Mouse (Mus musculus) midbrain, embryonic 11.5 days (tissue): ENCODE measurements around the gene Gtf3c6. TPM values are rescaled to one million over a fixed set of nuclear protein-coding genes. Genes with fewer than 3 reads are reported as not detected.

Experiments used
- ATAC-seq: fragments of 200-750 bp; cut with Nextera tagmentation; 2 replicates; pipeline ENCODE4 v1.8.0; 2017; ENCODE audit warnings: moderate TSS enrichment, moderate library complexity; ENCODE audit not compliant: low FRiP score
- DNase-seq: peaks from one replicate; pipeline ENCODE4 v3.0.0; 2015; ENCODE audit warnings: low spot score; ENCODE audit errors: missing footprints
- H3K27ac ChIP-seq: fragments of 300-500 bp; sonication (generic); 2 replicates; pipeline ENCODE4 v1.5.1; 2014; ENCODE audit warnings: low read depth, low read length
- H3K27me3 ChIP-seq: fragments of 300-500 bp; sonication (generic); 2 replicates; pipeline ENCODE4 v1.6.1; 2014; ENCODE audit warnings: mild to moderate bottlenecking, low read length, moderate library complexity, mixed read lengths; ENCODE audit not compliant: control insufficient read depth, insufficient read depth
- H3K36me3 ChIP-seq: fragments of 300-500 bp; sonication (generic); 2 replicates; pipeline ENCODE4 v1.6.1; 2014; ENCODE audit warnings: mild to moderate bottlenecking, low read length, moderate library complexity, mixed read lengths; ENCODE audit not compliant: control insufficient read depth, insufficient read depth
- H3K4me1 ChIP-seq: fragments of 300-500 bp; sonication (generic); 2 replicates; pipeline ENCODE4 v1.6.1; 2014; ENCODE audit warnings: low read length; ENCODE audit not compliant: control insufficient read depth, insufficient read depth
- H3K4me2 ChIP-seq: fragments of 300-500 bp; sonication (generic); 2 replicates; pipeline ENCODE4 v1.6.1; 2014; ENCODE audit warnings: mild to moderate bottlenecking, moderate library complexity
- H3K4me3 ChIP-seq: fragments of 300-500 bp; sonication (generic); 2 replicates; pipeline ENCODE4 v1.5.1; 2014; ENCODE audit warnings: low read depth, low read length
- H3K9ac ChIP-seq: fragments of 300-500 bp; sonication (generic); 2 replicates; pipeline ENCODE4 v1.6.1; 2014; ENCODE audit warnings: low read length
- H3K9me3 ChIP-seq: fragments of 300-500 bp; sonication (generic); 2 replicates; pipeline ENCODE4 v1.6.1; 2016; ENCODE audit warnings: low read length; ENCODE audit not compliant: control insufficient read depth
- WGBS: fragments of 180-500 bp; shearing (Covaris S2); extraction: QIAGEN DNeasy Blood & Tissue Kit; methylation state at CpG from one replicate; pipeline ENCODE4 v1.1.7; 2014; 5-methylcytosine and 5-hydroxymethylcytosine counted together
- polyA plus RNA-seq: library from polyadenylated mRNA; unstranded; fragments of >200 nt; fragmentation: Nextera tagmentation; extraction: Ambion mirVana; gene quantifications from 2 replicates; pipeline ENCODE4 v1.2.1, GENCODE M21; 2014

Gene Gtf3c6
- polyA plus RNA-seq, 1 experiment from 2014 or later = 133 TPM

DNA sequence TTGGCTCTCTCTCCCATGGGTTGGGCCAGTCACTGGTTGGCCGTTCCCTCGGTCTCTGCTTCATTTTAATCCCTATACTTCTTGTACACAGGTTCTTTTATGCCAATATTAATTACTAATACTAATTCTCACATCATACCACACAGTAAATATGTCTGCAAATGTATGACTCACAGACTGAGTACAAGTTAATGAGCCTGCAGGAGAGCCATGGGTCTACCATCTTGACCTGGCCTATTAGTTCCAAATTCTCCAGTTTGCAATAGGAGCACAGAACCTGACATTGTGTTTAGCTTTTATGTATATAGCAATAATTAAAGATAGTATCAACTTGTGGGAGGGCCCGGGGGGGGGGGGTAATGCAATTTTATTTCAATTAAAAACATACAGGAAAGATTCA lies 27.1 kb upstream of the Gtf3c6 start:
- no peaks in the 10 kb centered on the region for H3K4me1 ChIP-seq
- DNase-seq (no peak), ATAC-seq (no peak)
- H3K9ac ChIP-seq = no peak overlapping the region
- H3K27ac ChIP-seq = no peak overlapping the region
- no peak overlapping the region for H3K4me3 ChIP-seq
- peaks cover 3% of the 10 kb centered on the region; the same call in 1 of the 2 replicates for H3K36me3 ChIP-seq
- 90% methylated on average over 3 of the region's 3 CpGs for WGBS
- H3K27me3 ChIP-seq = no peaks in the 10 kb centered on the region
- no peaks in the 10 kb centered on the region for H3K9me3 ChIP-seq
- no peak overlapping the region for H3K4me2 ChIP-seq

DNA sequence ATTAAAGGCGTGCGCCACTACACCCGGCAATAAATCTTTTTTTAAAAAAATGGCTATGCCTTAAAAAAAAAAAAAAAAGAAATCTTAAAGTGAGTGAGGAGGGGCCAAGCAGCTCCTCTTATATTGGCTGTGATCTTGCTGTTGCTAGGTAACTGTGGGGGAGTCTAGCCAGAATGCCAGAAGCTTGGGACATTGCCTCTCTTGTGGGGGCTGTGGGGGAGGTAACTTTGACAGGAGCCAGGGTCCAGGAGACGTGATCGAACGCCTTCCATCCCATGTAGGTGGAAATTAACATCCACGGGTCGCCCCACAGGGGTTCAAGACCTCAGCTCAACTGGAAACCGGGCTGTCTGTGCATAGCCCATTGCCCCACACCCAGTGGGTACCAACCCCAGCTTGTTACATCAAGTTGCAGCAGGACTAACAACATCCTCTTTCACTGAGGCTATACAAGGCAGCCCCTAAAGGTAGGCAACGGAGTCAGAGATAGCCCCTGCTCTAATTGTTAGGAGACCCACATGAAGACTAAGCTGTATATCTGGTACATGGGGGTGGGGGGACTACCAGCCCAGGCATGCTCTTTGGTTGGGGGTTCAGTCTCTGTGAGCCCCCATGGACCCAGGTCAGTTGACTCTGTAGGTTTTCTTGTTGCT lies 26.4 kb upstream of the Gtf3c6 start:
- H3K27me3 ChIP-seq = no peaks in the 10 kb centered on the region
- H3K27ac ChIP-seq = no peak overlapping the region
- no peak overlapping the region for H3K9ac ChIP-seq
- no peaks in the 10 kb centered on the region; the same call in 1 of the 2 replicates for H3K36me3 ChIP-seq
- no peak overlapping the region for H3K4me2 ChIP-seq
- 78% methylated on average over 10 of the region's 10 CpGs for WGBS
- DNase-seq = no peak
- no peaks in the 10 kb centered on the region for H3K4me1 ChIP-seq
- H3K4me3 ChIP-seq = no peak overlapping the region
- ATAC-seq = 0 out of 2 replicates have a peak, but pooled peaks have one; percentile 35
- H3K9me3 ChIP-seq = no peaks in the 10 kb centered on the region

DNA sequence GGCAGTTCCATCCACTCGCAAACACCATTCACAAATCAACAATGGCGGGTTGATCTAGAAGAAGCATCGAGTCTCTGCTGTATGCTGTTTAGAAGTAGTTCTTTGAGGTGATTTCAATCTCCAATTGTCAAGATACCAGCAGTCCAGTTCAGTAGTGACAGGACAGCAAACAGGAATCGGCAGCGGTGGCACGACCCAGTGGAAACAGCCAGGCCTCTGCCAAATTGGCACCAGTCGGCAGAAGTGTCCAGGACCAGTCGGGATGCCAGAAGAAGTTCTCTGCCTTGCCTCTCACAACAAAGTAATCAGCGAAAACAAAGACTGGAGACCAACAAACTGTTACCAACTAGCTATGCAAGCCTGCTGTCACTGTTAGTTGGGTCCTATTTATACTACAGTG lies 25.7 kb upstream of the Gtf3c6 start:
- Histone ChIP-seq H3K36me3 (no peaks in the 10 kb centered on the region), H3K4me3 (no peak overlapping the region), H3K9me3 (no peaks in the 10 kb centered on the region), H3K27ac (no peak overlapping the region), H3K4me2 (no peak overlapping the region), H3K9ac (no peak overlapping the region), H3K27me3 (no peaks in the 10 kb centered on the region), H3K4me1 (no peaks in the 10 kb centered on the region)
- no peak for ATAC-seq
- DNase-seq = no peak
- WGBS = 94% methylated on average over 9 of the region's 9 CpGs

DNA sequence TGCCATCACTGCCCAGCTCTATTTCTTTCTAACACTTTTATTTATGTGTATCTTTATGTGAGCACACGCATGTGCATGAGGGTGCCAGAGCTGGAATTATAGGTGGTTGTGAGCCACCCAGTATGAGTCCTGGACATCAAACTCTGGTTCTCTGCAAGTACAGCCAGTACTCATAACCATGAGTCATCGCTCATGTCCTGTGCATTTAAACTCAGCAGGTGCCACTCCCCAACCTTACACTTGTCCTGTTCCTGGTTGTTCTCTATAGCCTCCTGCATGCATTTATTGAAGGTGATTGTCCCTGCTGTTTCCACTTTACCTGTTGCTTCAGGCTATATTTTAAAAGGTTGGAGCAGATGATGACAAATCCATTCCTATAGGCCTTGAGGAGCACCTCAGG lies 23.7 kb upstream of the Gtf3c6 start:
- no peak overlapping the region for H3K27ac ChIP-seq
- WGBS = 96% methylated on average over 2 of the region's 2 CpGs

DNA sequence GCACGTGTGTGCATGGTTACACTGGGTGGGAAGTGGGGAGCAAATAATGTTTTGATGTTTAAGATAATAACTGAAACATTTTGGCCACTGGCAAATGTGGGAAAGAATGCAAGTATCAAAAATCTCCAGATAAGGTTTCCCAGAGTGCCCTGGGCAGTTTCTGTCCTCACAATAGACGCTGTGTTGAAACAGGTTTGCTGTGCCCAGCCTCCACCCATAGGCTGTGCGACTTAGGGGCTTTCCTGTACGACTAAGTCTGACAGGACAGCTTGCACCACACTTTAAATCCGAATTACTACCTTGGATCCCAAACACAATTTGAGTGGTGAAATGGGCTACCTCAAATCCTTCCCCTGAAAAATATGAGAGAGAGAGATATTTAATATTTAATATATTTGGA lies 20.4 kb upstream of the Gtf3c6 start:
- Histone ChIP-seq H3K9ac (no peak overlapping the region), H3K4me2 (no peak overlapping the region), H3K4me1 (no peaks in the 10 kb centered on the region), H3K9me3 (no peaks in the 10 kb centered on the region), H3K27ac (no peak overlapping the region), H3K4me3 (no peak overlapping the region), H3K36me3 (no peaks in the 10 kb centered on the region), H3K27me3 (no peaks in the 10 kb centered on the region)
- no peak for ATAC-seq
- DNase-seq = no peak
- WGBS = 79% methylated on average over 5 of the region's 5 CpGs

More for the DNA sequence above, 23.7 kb upstream of the Gtf3c6 start:
- Histone ChIP-seq H3K4me2 (no peak overlapping the region), H3K36me3 (no peaks in the 10 kb centered on the region), H3K27me3 (no peaks in the 10 kb centered on the region), H3K9ac (no peak overlapping the region), H3K4me3 (no peak overlapping the region), H3K4me1 (no peaks in the 10 kb centered on the region), H3K9me3 (no peaks in the 10 kb centered on the region)
- DNase-seq (no peak), ATAC-seq (no peak)

DNA sequence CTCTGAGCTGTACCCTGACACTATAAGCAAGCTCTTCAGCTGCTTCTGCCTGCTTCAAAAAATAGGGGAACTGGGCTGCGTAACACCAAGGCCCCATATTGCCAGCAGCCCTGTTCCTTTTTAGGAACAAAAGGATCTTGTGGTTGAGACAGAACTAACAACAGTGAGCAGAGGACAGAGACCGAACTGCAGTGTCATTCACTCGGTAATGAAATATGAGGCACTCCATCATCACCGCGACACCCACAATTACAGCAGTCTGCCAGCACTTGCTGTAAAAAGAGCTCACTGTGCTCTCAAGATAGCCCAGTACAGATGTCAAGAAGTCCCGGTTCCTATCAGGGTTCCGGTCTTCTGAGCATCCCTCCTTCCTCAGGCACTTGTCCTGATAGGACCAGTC lies 18.1 kb upstream of the Gtf3c6 start:
- no peaks in the 10 kb centered on the region for H3K27me3 ChIP-seq
- no peak overlapping the region for H3K9ac ChIP-seq
- 86% methylated on average over 7 of the region's 7 CpGs for whole genome bisulfite sequencing
- no peak overlapping the region for H3K4me3 ChIP-seq
- DNase-seq = no peak
- no peaks in the 10 kb centered on the region for H3K9me3 ChIP-seq
- no peak overlapping the region for H3K4me2 ChIP-seq
- H3K36me3 ChIP-seq = no peaks in the 10 kb centered on the region
- ATAC-seq = no peak
- H3K4me1 ChIP-seq = no peaks in the 10 kb centered on the region
- H3K27ac ChIP-seq = no peak overlapping the region

DNA sequence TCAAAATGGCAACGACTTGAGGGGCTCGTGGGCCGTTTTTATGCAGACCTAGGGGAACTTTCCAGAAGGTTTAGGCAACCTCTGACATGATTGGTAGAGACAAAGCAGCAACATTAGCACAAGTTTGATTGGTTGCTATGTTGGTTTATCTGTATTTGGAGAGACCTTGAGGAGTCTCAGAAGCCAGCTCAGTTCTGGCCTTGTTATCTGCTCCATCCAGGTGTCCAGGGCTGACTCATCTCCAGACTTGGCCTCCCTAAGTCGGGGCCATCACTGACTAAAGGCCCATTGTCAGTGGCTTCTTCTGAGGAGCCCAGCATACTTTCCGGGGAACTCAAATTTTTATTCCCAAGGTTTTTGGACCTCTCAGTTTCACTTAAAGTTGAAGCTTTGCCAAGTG lies 16.0 kb upstream of the Gtf3c6 start:
- Histone ChIP-seq H3K4me3 (no peak overlapping the region), H3K4me2 (no peak overlapping the region), H3K27ac (no peak overlapping the region), H3K9ac (no peak overlapping the region), H3K4me1 (no peaks in the 10 kb centered on the region), H3K27me3 (no peaks in the 10 kb centered on the region), H3K36me3 (no peaks in the 10 kb centered on the region), H3K9me3 (no peaks in the 10 kb centered on the region)
- no peak for ATAC-seq
- DNase-seq = no peak
- 86% methylated on average over 5 of the region's 5 CpGs for WGBS

DNA sequence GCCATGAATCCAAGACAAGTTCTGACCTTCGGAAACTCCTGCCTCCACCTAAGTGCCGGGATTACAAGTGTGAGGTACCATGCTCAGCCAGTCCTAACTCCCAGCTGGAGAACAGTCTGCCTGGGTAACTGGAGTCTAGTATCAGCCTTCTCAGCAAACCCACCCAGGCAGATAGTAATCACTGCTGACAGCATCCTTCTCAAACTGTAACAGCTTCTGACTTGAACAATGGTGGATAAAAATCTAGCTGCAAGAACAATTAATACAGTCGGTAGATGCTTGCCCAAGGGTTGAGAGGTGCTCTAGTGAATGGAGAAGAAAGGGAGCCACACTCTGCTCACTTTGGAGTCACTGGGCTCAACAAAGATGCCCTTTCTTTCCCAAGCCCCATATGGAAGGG lies 13.3 kb upstream of the Gtf3c6 start:
- H3K9ac ChIP-seq = no peak overlapping the region
- H3K27ac ChIP-seq = no peak overlapping the region
- ATAC-seq = no peak
- 82% methylated on average over 3 of the region's 3 CpGs for WGBS
- H3K36me3 ChIP-seq = no peaks in the 10 kb centered on the region
- H3K4me2 ChIP-seq = no peak overlapping the region
- no peaks in the 10 kb centered on the region for H3K4me1 ChIP-seq
- no peak overlapping the region for H3K4me3 ChIP-seq
- no peak for DNase-seq
- H3K9me3 ChIP-seq = no peaks in the 10 kb centered on the region
- H3K27me3 ChIP-seq = no peaks in the 10 kb centered on the region

DNA sequence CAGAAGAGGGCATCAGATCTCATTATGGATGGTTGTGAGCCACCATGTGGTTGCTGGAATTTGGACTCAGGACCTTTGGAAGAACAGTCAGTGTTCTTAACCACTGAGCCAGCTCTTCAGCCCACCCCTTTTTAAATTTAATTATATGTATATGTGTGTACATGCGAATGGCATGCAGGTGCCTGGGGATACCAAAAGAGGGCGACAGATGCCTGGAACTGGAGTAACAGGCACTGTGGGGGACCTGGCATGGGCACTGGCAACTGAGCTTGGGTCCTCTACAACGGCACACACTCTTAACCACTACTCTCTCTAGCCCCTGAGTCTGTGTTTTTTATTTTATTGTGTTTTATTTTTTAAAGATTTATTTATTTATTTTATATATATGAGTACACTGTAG lies 7.0 kb upstream of the Gtf3c6 start:
- Histone ChIP-seq H3K9ac (no peak overlapping the region), H3K4me1 (no peaks in the 10 kb centered on the region), H3K4me2 (no peak overlapping the region), H3K36me3 (no peaks in the 10 kb centered on the region), H3K27ac (no peak overlapping the region), H3K27me3 (no peaks in the 10 kb centered on the region), H3K9me3 (no peaks in the 10 kb centered on the region), H3K4me3 (no peak overlapping the region)
- no peak for DNase-seq
- no peak for ATAC-seq
- WGBS = 80% methylated on average over 3 of the region's 3 CpGs
